Mouse (Mus musculus): ENCODE measurements around the gene Gjc3.

DNA sequence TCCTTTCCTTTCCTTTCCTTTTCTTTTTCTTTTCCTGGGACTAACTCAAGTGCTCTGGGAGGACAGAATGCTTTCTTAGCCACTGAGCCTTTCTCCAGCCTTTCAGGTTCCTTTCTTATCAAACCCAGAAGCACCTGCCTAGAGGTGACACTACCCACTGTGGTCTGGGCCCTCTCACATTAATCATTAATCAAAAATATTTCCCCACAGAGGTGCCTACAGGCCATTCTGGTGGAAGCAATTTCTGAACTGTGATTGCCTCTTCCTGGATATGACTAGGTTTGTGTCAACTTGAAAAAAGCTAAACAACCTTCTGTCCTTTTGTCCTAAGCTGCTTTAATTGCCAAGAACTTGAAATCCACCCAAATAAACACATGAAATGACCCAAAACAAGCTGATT lies 40.7 kb downstream of the Gjc3 start:
- TF ChIP-seq CTCF (IDR thresholded peaks at IDR 0.05; ENCODE audit: control insufficient read depth, insufficient read depth, insufficient replicate concordance, low read depth, low read length) (no peak), POLR2A (IDR thresholded peaks at IDR 0.05; ENCODE audit: control insufficient read depth, low read depth, low read length) (no peak)

Measured in testis, adult 2 months (tissue).